Mouse (Mus musculus) midbrain, embryonic 10.5 days (tissue): ENCODE results near the gene Hba-a1. TPM values are rescaled to one million over a fixed set of nuclear protein-coding genes. Genes with fewer than 3 reads are reported as not detected.
"Not testable (repeated sequence)": the region's sequence is repeated elsewhere in the genome, so short reads cannot be mapped to it uniquely, and the experiment has no call there.

Experiments
- DNase-seq: peaks from one replicate; pipeline ENCODE4 v3.0.0-alpha.2; 2017; ENCODE audit warnings: low spot score
- H3K27ac ChIP-seq: fragments of 300-500 bp; sonication (generic); replicated peaks from 2 replicates; pipeline ENCODE4 v1.5.1; 2016; ENCODE audit warnings: mild to moderate bottlenecking
- H3K27me3 ChIP-seq: fragments of 300-500 bp; sonication (generic); 2 replicates; pipeline ENCODE4 v1.6.1; 2016; ENCODE audit warnings: low read depth, mild to moderate bottlenecking; ENCODE audit not compliant: poor library complexity, severe bottlenecking
- H3K36me3 ChIP-seq: fragments of 300-500 bp; sonication (generic); 2 replicates; pipeline ENCODE4 v1.6.1; 2016; ENCODE audit warnings: mild to moderate bottlenecking, moderate library complexity
- H3K4me1 ChIP-seq: fragments of 300-500 bp; sonication (generic); 2 replicates; pipeline ENCODE4 v1.6.1; 2016
- H3K4me3 ChIP-seq: fragments of 300-500 bp; sonication (generic); 2 replicates; pipeline ENCODE4 v1.5.1; 2016; ENCODE audit warnings: mild to moderate bottlenecking, moderate library complexity
- H3K9me3 ChIP-seq: fragments of 300-500 bp; sonication (generic); replicated peaks from 2 replicates; pipeline ENCODE4 v1.6.1; 2016; ENCODE audit warnings: mild to moderate bottlenecking
- WGBS: fragments of 180-500 bp; shearing (Covaris S2); methylation state at CpG from one replicate; pipeline ENCODE4 v1.1.7; 2016; 5-methylcytosine and 5-hydroxymethylcytosine counted together
- polyA plus RNA-seq: library from polyadenylated mRNA; unstranded; fragments of >200 nt; fragmentation: Nextera tagmentation; extraction: Ambion mirVana; gene quantifications from 2 replicates; pipeline ENCODE4 v1.2.1, GENCODE M21; 2016

The Hba-a1 gene
- polyA plus RNA-seq, 1 experiment from 2014 or later, result 2,239 TPM

- Histone ChIP-seq H3K9me3 (no peaks in the 10 kb centered on the region), H3K27me3 (0 out of 2 replicates have a peak, but pooled peaks cover 9% of the 10 kb centered on the region), H3K27ac (peak within 1 kb of the TSS; percentile 97), H3K4me3 (peak within 1 kb of the TSS; percentile 78), H3K4me1 (peaks cover 21% of the 10 kb centered on the region), H3K36me3 (peaks cover 8% of the 10 kb centered on the region)
- peak; percentile 95 for DNase-seq
- under 1% methylated on average over 54 of the region's 54 CpGs for WGBS
Observed at GRCm38 (mm10) chr11:32267188-32267884, 16.0 kb upstream of the Hba-a1 start, which contains the start of gene Nprl3. Nprl3 (minus strand) TSS chr11:32267707.

DNA sequence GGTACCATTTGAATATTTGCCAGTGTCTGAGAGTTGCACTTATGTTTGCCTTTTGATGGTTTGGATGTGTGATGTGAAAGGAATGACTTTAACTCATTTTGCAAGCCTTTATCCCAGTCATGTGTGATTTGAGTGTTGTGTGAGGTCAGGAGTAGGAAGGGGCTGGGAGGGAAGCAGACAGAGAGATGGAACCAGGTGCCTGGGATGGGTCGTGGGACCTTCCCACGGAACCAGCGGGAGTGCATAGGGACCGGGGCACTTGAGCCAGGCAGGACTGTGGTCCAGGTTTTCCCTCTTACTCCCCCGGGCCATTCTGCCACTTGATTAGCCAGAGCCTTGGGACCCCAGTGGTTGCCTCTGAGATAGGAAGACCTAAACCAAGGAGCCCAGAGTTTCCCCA, 15.3 kb upstream of the Hba-a1 start:
- Histone ChIP-seq H3K36me3 (peaks cover 2% of the 10 kb centered on the region; the same call in 1 of the 2 replicates), H3K4me1 (peaks cover 21% of the 10 kb centered on the region), H3K27me3 (0 out of 2 replicates have a peak, but pooled peaks cover 9% of the 10 kb centered on the region), H3K4me3 (peak overlapping the region; percentile 78), H3K9me3 (no peaks in the 10 kb centered on the region), H3K27ac (peak overlapping the region; percentile 97)
- 22% methylated on average over 5 of the region's 5 CpGs for WGBS
- no peak for DNase-seq

DNA sequence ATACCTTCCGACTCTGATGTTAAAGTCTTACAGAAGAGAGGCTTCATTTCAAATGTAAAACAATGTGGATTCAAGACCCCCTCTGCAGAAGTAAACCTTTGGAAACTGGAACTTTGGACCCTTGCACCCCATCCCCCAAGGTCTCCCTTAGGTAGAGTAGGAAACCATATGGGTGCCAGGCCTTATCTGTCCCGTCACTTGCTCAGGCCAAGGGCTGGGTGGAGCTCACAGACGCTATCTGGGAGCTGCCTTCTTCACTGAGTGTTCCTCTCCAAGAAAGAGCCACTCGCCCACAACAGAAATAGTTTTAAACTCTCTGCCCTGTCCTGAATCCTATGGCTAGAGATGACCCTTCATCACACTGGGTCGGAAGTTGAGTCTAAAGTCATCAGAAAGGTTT, 14.4 kb upstream of the Hba-a1 start:
- H3K9me3 ChIP-seq, result no peaks in the 10 kb centered on the region
- no peak overlapping the region for H3K4me3 ChIP-seq
- WGBS, result 82% methylated on average over 5 of the region's 5 CpGs
- H3K27me3 ChIP-seq, result 0 out of 2 replicates have a peak, but pooled peaks cover 9% of the 10 kb centered on the region
- no peaks in the 10 kb centered on the region for H3K36me3 ChIP-seq
- H3K27ac ChIP-seq, result peak overlapping the region; percentile 97
- peaks cover 21% of the 10 kb centered on the region for H3K4me1 ChIP-seq
- DNase-seq, result no peak

DNA sequence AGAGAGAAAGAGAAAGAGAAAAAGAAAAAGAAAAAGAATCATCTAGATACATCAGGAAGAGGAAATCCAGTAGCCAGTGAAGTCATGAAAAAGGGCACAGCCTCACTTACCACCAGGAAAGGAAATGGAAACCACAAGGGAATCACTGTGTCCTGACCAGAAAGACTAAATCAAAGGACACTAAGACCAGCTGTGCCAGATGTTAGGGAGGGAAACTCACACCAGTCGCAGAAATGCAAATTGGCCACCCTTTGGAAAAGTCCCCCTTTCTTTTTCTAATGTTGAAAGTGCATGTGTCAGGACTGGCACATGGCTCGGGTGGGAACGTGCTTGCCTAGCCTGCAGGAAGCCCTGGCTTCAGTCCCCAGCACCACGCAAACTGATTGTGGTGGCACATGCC, 12.1 kb upstream of the Hba-a1 start:
- Histone ChIP-seq H3K27ac (no peak overlapping the region), H3K9me3 (no peaks in the 10 kb centered on the region), H3K4me1 (peaks cover 17% of the 10 kb centered on the region), H3K4me3 (no peak overlapping the region), H3K36me3 (no peaks in the 10 kb centered on the region), H3K27me3 (0 out of 2 replicates have a peak, but pooled peaks cover 11% of the 10 kb centered on the region)
- WGBS, result 55% methylated on average over 4 of the region's 4 CpGs
- no peak for DNase-seq

DNA sequence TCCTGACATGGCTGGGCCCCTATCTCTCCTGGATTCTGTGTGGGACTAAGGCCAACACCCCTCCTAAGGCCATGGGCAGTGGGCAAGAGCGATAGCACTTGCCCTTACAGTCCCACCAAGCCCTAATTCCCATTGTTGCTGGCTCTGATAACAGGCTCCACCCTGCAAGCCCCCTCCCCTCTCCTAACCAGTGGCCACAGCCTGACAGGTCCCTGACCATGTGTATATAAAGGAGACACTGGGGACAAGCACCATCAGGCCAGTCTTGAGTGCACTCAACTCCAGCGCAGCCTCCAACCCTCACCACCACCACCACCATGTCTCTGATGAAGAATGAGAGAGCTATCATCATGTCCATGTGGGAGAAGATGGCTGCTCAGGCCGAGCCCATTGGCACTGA, 7.0 kb upstream of the Hba-a1 start, which contains the start of gene Hba-x:
Gene Hba-x, plus strand, starts transcription at position 54 of the 400 bp plus-strand sequence.
- Histone ChIP-seq H3K4me3 (no peak within 1 kb of the TSS), H3K27ac (peak within 1 kb of the TSS; percentile 42; the same call in 1 of the 2 replicates), H3K36me3 (no peaks in the 10 kb centered on the region), H3K4me1 (no peaks in the 10 kb centered on the region; the same call in 1 of the 2 replicates), H3K9me3 (no peaks in the 10 kb centered on the region), H3K27me3 (peaks cover 41% of the 10 kb centered on the region)
- no peak for DNase-seq
- 72% methylated on average over 3 of the region's 3 CpGs for WGBS

GRCm38 (mm10) chr11:32277736-32278457, 5.4 kb upstream of the Hba-a1 start:
- no peak overlapping the region for H3K4me3 ChIP-seq
- no peak overlapping the region for H3K27ac ChIP-seq
- H3K36me3 ChIP-seq, result no peaks in the 10 kb centered on the region
- 72% methylated on average over 21 of the region's 21 CpGs for WGBS
- no peaks in the 10 kb centered on the region; the same call in 1 of the 2 replicates for H3K4me1 ChIP-seq
- peaks cover 39% of the 10 kb centered on the region for H3K27me3 ChIP-seq
- H3K9me3 ChIP-seq, result no peaks in the 10 kb centered on the region
- no peak for DNase-seq

- Histone ChIP-seq H3K36me3 (no peaks in the 10 kb centered on the region), H3K9me3 (no peaks in the 10 kb centered on the region), H3K4me3 (no peak overlapping the region), H3K27me3 (peaks cover 39% of the 10 kb centered on the region), H3K27ac (no peak overlapping the region), H3K4me1 (no peaks in the 10 kb centered on the region; the same call in 1 of the 2 replicates)
- WGBS, result 79% methylated on average over 12 of the region's 12 CpGs
- no peak for DNase-seq
Observed at GRCm38 (mm10) chr11:32278458-32278957, 4.8 kb upstream of the Hba-a1 start.

DNA sequence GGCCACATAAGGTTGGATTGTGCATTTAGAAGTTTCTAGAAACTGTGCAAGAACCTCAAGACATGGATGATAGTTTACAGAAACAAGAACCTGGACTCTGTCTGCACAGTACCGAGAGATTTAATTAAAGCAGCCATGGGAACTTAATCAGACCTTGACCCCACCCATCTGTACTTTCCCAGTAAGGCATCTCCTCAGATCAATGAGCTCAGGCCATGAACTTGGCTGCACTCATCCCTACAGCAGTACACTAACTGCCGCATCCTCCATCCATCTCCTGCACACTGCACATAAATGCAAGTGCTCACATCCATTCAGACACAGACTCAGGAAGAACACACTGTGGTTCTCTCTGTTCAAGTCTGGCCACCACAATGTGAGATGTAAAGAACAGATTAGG, 2.7 kb upstream of the Hba-a1 start:
- WGBS, result 87% methylated on average over 2 of the region's 2 CpGs
- no peak overlapping the region for H3K4me3 ChIP-seq
- peaks cover 39% of the 10 kb centered on the region for H3K27me3 ChIP-seq

DNA sequence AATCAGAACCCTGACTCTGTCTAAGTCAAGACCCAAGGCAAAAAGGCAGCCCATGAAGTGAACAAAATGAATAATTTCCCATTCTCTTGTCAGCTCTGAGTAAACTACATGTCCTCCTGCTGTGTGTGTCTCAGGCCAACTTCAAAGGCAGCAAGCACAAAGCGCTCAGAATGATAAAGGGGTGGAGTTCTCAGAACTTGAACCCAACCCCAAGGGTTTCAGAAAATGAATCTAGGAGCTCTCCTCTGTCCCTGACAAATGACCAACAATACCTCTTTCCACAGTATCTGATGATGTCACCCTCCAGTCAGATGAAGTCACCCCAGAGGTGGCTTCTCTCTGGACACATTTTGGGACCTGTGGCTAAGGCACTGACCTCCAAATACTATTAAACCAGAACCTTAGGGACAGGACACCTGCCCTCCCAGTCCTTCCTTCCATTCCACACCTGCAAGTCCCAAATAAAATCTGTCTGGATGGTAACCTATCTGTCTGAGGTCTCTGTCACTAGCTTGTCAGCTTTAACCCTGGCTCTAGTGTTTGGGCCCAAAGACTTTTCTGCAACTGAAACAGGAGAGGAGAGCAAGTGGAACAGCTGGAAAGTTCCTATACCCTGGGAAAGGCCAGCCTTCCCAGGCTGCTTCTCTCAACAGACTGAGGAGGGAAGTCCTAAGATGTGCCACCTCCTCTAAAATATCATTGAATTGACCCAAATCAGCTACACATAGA, 1.7 kb upstream of the Hba-a1 start:
- peaks cover 34% of the 10 kb centered on the region for H3K27me3 ChIP-seq

More for the DNA sequence above, 2.7 kb upstream of the Hba-a1 start:
- Histone ChIP-seq H3K9me3 (no peaks in the 10 kb centered on the region), H3K36me3 (no peaks in the 10 kb centered on the region), H3K4me1 (no peaks in the 10 kb centered on the region; the same call in 1 of the 2 replicates), H3K27ac (no peak overlapping the region)
- DNase-seq, result no peak

DNA sequence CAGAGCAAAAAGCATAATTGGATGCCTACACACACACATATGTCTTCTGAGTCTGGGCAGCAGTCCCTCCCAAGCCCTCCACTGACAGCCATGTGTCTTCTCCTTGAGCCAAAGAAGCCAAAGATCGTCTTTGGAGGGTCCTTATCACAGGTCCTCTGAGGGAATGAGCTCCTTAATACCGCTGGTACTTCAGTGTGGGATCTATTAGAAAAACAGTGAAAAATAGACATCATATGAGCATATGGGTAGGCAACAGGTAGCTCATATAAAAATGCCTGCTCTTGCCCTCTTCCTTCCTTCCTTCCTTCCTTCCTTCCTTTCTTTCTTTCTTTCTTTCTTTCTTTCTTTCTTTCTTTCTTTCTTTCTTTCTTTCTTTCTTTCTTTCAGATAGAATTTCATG, 1.3 kb downstream of the Hba-a1 start:
- H3K9me3 ChIP-seq, H3K4me3 ChIP-seq, H3K4me1 ChIP-seq, H3K36me3 ChIP-seq, DNase-seq, H3K27ac ChIP-seq: not testable (repeated sequence)
- WGBS, result 61% methylated on average over 2 of the region's 2 CpGs
- H3K27me3 ChIP-seq, result peaks cover 26% of the 10 kb centered on the region

More for the DNA sequence above, 1.7 kb upstream of the Hba-a1 start:
- Histone ChIP-seq H3K27ac (no peak overlapping the region), H3K9me3 (no peaks in the 10 kb centered on the region), H3K36me3 (no peaks in the 10 kb centered on the region), H3K4me1 (no peaks in the 10 kb centered on the region; the same call in 1 of the 2 replicates), H3K4me3 (no peak overlapping the region)
- no peak for DNase-seq
- 74% methylated on average over 1 of the region's 1 CpGs for WGBS

DNA sequence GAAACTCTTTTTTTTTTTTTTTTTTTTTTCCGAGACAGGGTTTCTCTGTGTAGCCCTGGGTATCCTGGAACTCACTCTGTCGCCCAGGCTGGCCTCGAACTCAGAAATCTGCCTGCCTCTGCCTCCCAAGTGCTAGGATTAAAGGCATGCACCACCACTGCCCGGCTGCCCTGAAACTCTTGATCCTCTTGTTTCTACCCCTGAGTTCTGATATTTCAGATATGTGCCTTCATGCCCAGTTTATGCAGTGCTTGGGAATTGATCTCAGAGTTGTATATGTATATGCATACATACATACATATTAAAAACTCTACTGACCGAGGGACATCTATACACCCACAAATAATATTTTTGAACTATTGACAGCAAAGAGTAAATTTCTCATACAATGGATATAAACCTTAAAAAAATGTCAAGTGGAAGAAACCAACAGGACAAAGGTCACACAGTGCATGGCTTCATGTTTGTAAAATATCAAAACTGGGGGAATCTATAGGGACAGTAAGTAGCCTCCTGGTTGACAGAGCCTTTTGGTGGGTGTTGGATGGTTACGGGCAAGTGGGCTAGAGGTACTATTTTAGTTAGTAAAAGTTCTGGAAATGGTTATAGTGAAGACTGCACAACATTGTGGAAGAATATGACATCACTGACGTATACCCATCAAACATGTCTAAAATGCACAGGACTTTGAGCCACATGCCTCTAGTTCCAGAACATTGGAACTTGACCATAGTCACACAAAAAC, 1.9 kb downstream of the Hba-a1 start:
- peaks cover 26% of the 10 kb centered on the region for H3K27me3 ChIP-seq
- DNase-seq, result no peak
- no peaks in the 10 kb centered on the region for H3K9me3 ChIP-seq
- H3K4me1 ChIP-seq, result no peaks in the 10 kb centered on the region
- no peak overlapping the region for H3K27ac ChIP-seq
- 71% methylated on average over 7 of the region's 7 CpGs for WGBS
- no peaks in the 10 kb centered on the region for H3K36me3 ChIP-seq
- no peak overlapping the region for H3K4me3 ChIP-seq

GRCm38 (mm10) chr11:32285887-32286286, 2.6 kb downstream of the Hba-a1 start:
- H3K27me3 ChIP-seq, result peaks cover 21% of the 10 kb centered on the region
- H3K4me3 ChIP-seq, H3K4me1 ChIP-seq, H3K36me3 ChIP-seq, DNase-seq, H3K27ac ChIP-seq, H3K9me3 ChIP-seq: not testable (repeated sequence)
